Mouse (Mus musculus): ENCODE measurements around the gene Grid1.

Gene Grid1

DNA sequence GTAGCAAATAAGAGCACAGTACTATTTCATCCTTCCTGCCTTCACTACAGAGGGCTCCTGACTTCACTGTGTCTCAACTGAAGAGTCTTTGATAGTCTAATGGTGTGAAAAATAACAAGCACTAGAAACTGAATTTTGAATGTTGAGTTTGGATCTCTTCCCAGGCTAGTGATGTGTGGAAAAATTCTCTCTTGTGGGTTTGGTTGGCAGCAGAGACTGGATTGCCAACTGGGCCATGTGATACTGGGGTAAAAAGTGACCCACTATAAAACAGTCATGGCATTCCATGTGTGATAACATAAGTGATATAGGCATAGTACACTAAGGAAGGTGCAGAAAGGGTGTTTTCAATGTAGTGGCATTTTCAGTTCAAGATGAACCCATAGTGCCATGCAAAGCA, 699.5 kb downstream of the Grid1 start:
- no peak for DNase-seq

DNA sequence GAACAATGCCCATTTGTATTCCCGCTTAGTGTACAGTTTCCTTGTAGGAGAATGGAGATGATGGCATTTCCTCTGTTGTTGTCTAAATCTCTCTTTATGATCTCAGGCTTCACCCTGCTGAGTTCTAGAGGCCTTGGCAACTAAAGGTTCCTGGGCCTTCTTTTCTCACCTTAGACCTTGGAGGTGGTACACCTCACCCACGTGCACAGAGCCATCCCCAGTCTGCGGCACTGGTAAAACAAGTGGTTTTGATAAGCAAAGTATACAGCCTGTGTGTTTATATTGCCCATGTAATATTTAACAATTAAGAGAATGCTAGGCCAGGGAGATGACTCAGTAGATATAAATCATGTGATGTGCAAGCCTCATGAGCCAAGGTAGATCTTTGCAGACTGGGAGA, 718.9 kb downstream of the Grid1 start:
- no peak for DNase-seq

GRCm38 (mm10) chr14:35541254-35541991, 721.5 kb downstream of the Grid1 start:
- no peak for DNase-seq

DNA sequence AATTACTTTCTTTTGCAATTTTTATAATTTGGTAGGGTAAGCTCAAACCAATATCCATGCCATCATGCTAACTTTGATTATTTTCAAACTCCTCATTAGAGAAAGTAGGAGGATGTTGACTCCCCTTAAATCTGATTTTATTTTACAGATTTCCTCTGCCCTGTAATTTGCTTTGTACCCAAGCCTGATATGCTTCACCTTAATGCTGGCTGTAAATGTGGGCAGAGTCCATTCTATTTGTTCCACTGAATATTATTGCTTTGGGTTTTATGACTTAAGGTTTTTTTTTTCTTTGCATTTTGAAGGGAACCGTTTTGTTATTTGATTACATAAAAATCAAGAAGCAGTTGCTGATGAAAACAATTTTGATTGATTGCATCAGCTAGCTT, 722.1 kb downstream of the Grid1 start:
- DNase-seq = no peak

- DNase-seq = peak; percentile 16 to 26
These were observed 734.4 kb downstream of the Grid1 start for GRCm38 (mm10) chr14:35554288-35554687.

GRCm38 (mm10) chr14:35561244-35561893, 741.5 kb downstream of the Grid1 start:
- DNase-seq = no peak

DNA sequence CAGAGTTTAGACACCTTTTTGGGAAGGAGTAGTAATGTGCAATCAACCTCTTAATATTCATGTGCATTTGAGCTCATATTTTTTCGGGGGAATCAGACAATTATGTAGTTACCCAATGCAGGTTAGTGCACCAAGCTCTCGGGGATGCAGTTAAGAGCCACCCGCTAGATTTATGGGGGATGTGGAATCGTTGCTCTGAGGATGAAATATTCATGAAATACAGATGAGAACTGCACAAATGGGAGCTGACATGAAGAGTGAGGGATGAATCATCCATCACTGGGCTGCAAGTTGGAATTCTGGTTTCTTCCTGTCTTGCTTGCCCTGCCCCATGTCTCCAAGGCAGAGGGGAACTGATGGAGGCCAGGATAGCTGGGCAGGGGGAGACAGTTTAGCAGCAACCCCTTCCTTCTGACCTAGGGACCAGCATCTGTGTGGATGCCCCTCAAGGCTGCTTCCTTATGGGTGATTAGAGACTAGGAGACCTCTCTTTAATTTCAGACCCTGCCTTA, 753.1 kb downstream of the Grid1 start:
- DNase-seq = no peak

DNA sequence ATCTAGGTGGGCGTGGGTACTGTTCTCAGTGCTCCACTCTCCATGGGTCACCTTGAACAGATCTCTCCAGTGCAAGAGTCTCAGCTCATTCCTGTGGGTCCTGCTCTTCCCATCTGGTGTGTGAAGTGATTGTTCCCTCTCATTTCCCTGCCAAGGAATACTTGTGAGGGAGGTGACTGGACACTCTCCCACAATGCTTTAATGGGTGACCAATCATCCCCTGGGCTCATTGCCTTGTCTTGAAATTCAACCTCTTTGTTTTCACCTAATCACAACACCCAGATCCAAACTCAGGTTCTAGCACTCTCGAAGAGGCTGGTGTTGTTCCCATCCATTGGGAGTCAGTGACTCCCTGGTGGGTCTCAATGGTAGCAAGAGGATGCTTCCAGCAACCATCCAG, 754.6 kb downstream of the Grid1 start:
- no peak for DNase-seq

DNA sequence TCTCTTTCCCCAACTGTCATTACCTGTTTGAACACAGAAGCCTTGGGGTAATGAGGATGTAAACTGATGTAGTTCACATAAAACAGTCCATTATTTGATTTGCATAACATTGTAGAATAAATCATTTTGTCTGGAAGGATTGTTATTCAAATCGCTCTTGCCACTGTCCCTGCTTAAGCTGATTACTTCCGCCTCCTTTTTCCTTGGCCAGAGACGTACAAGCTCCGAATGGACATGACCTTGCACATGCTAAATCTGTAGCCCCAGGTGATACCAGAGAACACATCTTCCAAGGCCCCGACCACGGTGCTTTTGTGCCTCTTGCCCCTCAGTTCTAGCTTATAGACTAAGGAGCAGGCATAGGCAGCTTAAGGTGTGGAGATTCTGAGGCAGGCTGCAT, 755.4 kb downstream of the Grid1 start:
- no peak for DNase-seq

- DNase-seq = no peak
These were observed 805.8 kb downstream of the Grid1 start for GRCm38 (mm10) chr14:35625749-35626148.
